Mouse (Mus musculus): ENCODE results near the gene Fam207a.
A peak's percentile ranks its signal among the peaks of the same experiment; 100 is the strongest.

Gene Fam207a

DNA sequence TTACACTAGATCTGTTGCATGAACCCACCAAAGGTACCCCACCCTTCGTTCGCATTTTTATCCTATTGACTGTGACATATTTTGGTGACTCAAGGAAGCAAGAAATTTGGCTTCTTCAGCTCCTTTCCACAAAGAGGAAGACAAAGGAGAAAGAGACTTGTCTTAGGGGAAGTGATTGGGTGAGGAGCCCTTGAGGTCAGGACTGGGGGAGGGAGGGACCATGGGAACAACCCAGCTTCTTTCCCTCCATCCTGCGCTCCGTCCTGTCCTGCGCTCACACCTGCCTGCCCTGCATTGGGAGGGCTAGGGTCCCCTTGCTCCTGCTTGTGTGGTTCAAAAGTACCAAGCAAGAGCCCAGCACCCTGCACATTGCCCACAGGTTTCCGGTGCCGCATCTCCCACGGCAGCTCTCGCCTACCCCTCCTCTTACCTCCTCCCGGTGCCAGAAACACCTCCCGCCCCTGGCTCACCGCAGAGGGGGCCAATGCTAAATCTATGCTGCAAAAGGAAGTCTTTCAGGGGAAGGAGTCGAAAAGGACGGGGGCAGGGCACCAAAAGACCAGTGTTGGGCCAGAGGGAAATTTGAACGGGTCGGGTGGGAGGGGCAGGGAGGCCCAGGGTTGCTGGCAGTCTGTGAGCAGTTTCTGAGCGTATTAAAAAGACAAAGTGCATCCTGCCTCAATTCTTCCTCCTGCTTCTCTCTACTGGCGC lies 6.6 kb upstream of the Fam207a start:
- no peaks in the 10 kb centered on the region for H3K27me3 ChIP-seq (ENCODE audit: control insufficient read depth, insufficient read depth, low read length, poor library complexity, severe bottlenecking)
- H3K36me3 ChIP-seq (ENCODE audit: control insufficient read depth, insufficient read depth, low read length, poor library complexity, severe bottlenecking) = no peaks in the 10 kb centered on the region
- DNase-seq (ENCODE audit: low read depth, low spot score) = peak; percentile 29

DNA sequence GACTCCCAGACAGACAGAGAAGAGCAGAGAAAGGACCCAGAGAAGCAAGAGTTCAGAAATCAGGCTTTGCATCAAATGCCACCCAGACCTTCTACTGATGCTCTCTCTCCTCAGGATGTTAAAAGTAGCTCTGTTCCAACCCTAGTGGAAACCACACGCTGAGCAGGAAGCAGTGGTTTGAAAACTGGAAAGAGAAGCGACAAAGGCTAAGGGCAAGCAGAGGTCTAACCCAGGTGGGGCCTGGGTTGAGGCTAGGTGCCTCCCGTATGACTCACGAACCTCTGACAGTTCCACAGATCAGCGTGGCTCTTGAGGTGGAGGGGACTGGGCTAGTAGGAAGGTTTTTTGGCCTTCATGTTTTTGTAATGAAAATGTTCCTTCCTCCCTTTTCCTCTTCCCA lies 4.9 kb upstream of the Fam207a start:
- H3K27me3 ChIP-seq (ENCODE audit: control insufficient read depth, insufficient read depth, low read length, poor library complexity, severe bottlenecking) = no peaks in the 10 kb centered on the region
- H3K36me3 ChIP-seq (ENCODE audit: control insufficient read depth, insufficient read depth, low read length, poor library complexity, severe bottlenecking) = no peaks in the 10 kb centered on the region
- no peak for DNase-seq (ENCODE audit: low read depth, low spot score)

DNA sequence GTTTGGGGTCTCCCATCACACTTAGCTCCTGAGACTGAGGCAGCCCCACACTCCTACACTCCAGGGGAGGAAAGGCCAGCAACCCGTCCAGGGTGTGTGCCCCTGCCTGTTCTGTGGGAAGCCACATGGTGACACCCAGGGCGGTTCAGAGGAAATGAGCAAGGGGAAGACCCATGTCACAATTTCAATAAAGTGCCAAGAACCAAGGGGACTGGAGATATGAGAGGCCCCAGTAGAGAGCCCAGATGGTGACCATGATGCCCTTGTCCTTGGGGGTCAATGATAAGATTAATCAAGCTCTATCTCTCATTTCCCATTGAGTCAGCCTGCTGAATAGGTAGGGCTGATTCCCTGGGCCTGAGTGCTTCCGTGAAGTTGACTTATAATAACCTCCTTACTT lies 3.6 kb upstream of the Fam207a start:
- DNase-seq (ENCODE audit: low read depth, low spot score) = no peak

DNA sequence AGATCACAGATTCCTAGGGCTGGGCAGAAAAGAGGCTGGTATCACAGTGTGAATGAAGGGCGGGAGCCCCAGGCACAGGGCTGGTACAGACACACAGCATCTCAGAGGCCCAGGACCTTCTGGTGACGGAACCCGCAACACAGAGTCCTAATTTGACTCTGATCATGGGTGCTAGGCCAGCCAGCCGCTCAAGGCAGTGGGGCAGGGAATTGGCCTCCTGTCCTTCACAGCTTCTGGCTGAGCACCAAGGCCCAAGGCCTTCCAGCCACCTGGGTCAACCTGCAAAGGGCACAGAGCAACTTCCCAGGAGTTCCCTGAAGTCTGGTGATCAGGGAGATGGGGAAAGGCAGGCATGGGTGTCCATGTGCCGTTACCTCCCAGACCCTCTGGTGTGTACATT lies 2.2 kb upstream of the Fam207a start:
- H3K27me3 ChIP-seq (ENCODE audit: control insufficient read depth, insufficient read depth, low read length, poor library complexity, severe bottlenecking) = no peaks in the 10 kb centered on the region
- DNase-seq (ENCODE audit: low read depth, low spot score) = no peak

More for the DNA sequence above, 3.6 kb upstream of the Fam207a start:
- no peaks in the 10 kb centered on the region for H3K27me3 ChIP-seq (ENCODE audit: control insufficient read depth, insufficient read depth, low read length, poor library complexity, severe bottlenecking)
- H3K36me3 ChIP-seq (ENCODE audit: control insufficient read depth, insufficient read depth, low read length, poor library complexity, severe bottlenecking) = no peaks in the 10 kb centered on the region

DNA sequence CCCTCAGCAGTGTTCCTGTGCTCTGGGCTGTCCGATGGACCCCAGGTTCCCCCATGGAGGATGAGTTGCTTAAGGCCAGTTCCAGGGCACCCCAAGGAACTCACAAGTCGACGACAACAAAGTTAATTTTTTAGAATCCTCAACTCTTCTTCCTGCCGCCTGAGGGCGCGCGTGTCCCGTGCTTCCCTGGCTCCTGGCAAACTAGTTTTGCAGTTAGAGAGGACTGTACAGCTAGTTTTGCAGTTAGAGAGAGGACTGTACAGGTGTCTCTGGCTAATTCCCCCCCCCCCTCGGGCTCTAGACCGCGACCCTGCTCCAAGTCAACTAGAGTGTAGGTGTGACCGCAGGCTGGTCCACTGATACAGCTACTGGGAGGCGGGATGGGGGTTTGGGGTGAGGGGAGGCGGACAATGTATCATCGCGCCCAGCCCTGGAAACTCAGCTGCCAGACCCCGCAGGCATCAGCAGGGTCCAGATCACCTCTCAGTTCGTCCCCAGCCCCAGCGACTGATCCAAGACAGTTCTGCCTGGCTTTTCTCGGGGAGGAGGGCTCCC lies 1.6 kb upstream of the Fam207a start:
- no peaks in the 10 kb centered on the region for H3K36me3 ChIP-seq (ENCODE audit: control insufficient read depth, insufficient read depth, low read length, poor library complexity, severe bottlenecking)
- DNase-seq (ENCODE audit: low read depth, low spot score) = peak; percentile 88
- H3K27me3 ChIP-seq (ENCODE audit: control insufficient read depth, insufficient read depth, low read length, poor library complexity, severe bottlenecking) = no peaks in the 10 kb centered on the region

More for the DNA sequence above, 2.2 kb upstream of the Fam207a start:
- H3K36me3 ChIP-seq (ENCODE audit: control insufficient read depth, insufficient read depth, low read length, poor library complexity, severe bottlenecking) = no peaks in the 10 kb centered on the region

DNA sequence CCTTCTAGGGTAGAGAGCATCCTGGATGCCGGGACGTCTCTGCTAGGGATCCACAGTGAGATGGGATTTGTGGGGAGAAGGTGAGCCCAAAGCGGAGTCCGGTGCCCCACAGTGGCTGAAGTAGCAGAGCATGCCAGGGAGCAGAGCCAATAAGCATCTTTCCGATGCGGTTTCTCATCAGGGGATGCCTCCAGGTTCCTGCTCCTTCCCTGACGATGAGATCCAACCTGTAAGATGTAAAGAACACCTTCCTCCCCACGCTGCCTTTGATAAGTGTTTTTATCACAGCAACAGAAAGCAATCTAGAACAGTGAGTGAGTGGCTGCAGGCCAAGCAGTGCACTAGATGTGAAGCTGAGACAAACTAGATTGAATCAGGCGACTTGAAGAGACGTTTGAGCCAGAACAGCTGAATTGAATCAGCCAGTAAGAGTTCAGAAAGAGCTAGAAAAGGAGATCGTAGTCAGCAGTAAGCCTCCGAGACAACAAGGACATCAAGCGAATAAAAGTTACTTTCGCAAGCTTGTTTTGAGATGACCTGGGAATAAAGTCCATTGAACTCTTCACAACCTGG lies 880 bp upstream of the Fam207a start:
- H3K27me3 ChIP-seq (ENCODE audit: control insufficient read depth, insufficient read depth, low read length, poor library complexity, severe bottlenecking) = no peaks in the 10 kb centered on the region
- DNase-seq (ENCODE audit: low read depth, low spot score) = no peak
- peaks cover 3% of the 10 kb centered on the region; the same call in 1 of the 2 replicates for H3K36me3 ChIP-seq (ENCODE audit: control insufficient read depth, insufficient read depth, low read length, poor library complexity, severe bottlenecking)

DNA sequence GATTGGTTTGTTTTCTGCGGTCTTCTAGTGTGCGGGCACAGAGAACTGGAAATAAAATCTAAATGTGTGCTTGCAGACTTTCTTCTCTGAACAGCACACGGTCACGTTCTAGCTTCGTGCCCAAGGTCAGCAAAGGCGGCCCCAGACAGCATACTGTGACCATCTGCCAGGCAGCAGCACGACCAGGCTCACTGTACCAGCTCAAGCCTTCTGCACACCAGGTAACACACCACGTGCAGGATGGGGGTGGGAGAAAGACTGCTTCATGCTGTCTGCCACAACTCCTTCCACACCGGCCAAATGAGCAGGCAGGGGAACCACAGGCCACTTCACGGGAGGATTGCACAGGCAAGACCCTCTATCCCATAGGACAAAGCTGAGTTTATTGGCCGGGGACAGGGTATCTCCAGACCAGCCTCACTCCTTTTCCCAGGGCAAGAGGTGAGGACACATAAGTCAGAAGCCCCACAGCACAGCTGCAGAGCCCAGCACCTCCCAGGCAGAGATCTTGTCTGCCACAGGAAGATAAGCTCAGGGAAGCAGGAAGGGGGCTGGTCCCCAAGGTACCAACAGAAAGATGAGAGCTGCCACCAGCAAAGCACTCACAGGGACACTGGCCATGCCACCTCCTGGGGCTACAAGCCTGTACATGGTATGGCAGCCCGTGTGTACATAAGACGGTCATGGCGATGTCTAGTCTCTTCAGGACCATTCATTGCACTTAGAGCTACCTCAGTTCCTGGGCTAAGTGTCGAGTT lies 5.2 kb downstream of the Fam207a start:
- Histone ChIP-seq H3K36me3 (ENCODE audit: control insufficient read depth, insufficient read depth, low read length, poor library complexity, severe bottlenecking) (peaks cover 6% of the 10 kb centered on the region; the same call in 1 of the 2 replicates), H3K27me3 (ENCODE audit: control insufficient read depth, insufficient read depth, low read length, poor library complexity, severe bottlenecking) (no peaks in the 10 kb centered on the region)
- DNase-seq (ENCODE audit: low read depth, low spot score) = no peak

DNA sequence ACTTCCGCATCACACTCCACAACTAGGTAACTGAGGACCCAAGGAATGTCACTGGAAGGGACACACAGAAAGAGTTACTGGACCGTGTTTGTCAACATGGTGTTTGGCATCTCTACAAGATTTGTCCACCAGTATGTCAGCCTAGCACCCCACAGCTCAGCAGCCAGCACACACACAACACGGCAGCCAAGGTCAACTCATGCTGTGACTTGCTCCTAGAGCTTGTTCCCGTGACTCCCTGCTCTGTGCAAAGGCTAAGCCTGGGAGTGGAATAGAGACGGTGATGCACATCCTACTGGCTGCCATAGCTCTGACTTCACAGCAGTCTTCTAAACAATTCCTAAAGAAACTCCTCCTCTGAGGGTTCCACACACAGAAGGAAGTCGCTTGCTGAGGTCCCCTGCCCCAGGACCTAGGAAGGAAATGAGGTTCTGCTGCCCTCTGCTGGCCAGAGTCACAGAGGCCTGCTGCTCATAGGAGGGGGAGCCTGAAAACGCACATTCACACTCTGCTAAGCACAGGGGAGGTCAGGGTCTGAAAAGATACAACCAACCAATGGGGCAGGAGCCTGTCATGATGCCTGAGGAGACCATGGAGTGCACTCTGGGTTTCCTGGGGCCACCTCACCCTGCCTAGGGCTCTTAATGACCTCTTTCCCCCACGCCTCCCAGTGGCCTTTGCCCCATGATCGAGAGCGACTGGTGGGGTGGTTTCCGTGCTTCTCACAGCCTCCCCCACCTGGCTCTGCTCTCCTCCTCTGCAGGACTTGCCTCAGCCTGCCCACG lies 6.0 kb downstream of the Fam207a start:
- Histone ChIP-seq H3K36me3 (ENCODE audit: control insufficient read depth, insufficient read depth, low read length, poor library complexity, severe bottlenecking) (peaks cover 6% of the 10 kb centered on the region), H3K27me3 (ENCODE audit: control insufficient read depth, insufficient read depth, low read length, poor library complexity, severe bottlenecking) (no peaks in the 10 kb centered on the region)
- DNase-seq (ENCODE audit: low read depth, low spot score) = peak; percentile 86

DNA sequence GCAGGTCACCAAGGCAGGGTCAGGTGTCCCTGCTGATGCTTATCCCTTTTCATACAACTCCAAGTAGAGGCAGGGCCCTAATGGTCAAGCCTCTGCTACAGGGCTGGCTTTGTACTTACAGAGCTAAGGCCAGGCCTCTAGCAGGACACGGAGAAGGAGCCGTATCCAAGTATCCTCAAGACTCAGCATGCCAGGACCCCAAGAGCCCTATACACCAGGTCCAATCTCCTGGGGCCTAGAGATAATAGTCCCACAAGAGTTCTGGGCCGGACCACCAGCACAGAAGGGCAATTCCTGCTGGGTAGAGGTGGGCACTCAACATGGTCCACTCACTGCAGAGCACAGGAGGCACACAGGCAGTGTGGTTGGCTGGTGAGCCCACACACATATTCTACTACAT lies 6.8 kb downstream of the Fam207a start:
- H3K36me3 ChIP-seq (ENCODE audit: control insufficient read depth, insufficient read depth, low read length, poor library complexity, severe bottlenecking) = peaks cover 6% of the 10 kb centered on the region
- no peak for DNase-seq (ENCODE audit: low read depth, low spot score)
- H3K27me3 ChIP-seq (ENCODE audit: control insufficient read depth, insufficient read depth, low read length, poor library complexity, severe bottlenecking) = no peaks in the 10 kb centered on the region

DNA sequence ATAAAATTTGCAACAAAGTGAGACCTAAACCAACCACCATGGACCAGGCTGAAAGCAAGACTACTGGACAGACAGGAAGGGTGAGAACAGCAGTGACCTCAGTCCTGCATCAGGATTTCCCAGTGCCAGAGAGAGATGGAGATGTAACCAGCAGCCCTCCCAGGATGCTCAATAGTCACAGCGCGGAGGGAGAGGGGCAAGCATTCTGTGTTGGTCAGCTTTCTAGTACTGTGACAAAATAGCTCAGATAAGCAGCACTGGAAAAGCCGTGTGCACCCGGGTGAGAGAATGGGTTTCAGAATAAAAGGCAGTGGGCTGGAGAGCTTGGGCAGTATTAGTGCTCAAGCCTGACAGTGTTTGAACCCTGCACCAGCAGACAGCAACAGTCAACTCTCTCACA lies 7.8 kb downstream of the Fam207a start:
- H3K27me3 ChIP-seq (ENCODE audit: control insufficient read depth, insufficient read depth, low read length, poor library complexity, severe bottlenecking) = no peaks in the 10 kb centered on the region
- peaks cover 8% of the 10 kb centered on the region for H3K36me3 ChIP-seq (ENCODE audit: control insufficient read depth, insufficient read depth, low read length, poor library complexity, severe bottlenecking)
- DNase-seq (ENCODE audit: low read depth, low spot score) = no peak

DNA sequence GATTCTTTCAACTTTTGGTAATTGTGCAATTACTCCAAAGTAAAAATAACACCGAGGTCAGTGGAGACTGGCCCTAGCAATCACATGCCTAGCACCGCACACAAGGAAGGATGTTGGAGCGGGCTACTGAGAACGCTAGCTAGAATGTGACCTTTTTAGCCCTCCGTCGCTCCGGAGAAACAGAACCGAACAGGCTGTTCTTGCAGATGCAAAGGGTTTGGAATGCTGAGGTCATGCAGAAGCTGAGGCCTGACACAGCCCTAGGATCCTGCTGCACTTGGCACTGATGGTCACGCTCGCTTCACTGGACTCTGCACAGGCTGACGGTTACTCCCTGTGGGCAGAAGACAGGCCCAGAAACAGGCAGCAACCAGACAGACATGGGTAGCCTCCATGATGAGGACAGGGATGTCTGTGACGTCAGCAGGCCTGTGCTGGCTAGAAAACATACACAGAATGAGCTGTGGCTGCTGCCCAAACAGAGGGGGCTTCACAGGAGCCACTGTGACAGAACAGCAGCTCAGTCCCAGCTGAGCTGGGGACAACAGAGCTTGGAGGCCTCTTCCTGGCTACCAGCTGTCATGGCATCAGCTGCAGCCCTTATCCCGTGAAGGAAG lies 8.5 kb downstream of the Fam207a start:
- DNase-seq (ENCODE audit: low read depth, low spot score) = no peak
- no peaks in the 10 kb centered on the region for H3K27me3 ChIP-seq (ENCODE audit: control insufficient read depth, insufficient read depth, low read length, poor library complexity, severe bottlenecking)
- H3K36me3 ChIP-seq (ENCODE audit: control insufficient read depth, insufficient read depth, low read length, poor library complexity, severe bottlenecking) = peaks cover 9% of the 10 kb centered on the region

DNA sequence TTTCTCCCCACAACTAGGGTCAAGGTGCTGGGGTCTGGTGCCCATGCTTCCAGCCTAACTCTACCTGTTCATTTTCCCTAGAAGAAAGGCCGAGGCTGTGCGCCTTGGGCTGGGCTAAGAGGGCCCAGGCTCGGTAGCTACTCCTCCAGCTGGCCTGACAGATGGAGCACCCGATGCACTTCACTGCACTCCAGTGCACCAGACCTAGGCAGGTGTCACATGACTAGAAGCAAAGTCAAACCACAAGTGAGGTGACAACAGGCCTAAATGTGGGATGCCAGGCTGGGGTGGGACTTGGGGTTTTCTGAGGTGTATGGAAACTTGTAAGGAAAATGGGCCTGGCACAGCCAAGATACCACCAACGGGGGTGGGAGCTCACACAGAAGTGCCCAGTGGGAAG lies 9.1 kb downstream of the Fam207a start:
- peaks cover 7% of the 10 kb centered on the region for H3K36me3 ChIP-seq (ENCODE audit: control insufficient read depth, insufficient read depth, low read length, poor library complexity, severe bottlenecking)
- peak; percentile 48 for DNase-seq (ENCODE audit: low read depth, low spot score)
- H3K27me3 ChIP-seq (ENCODE audit: control insufficient read depth, insufficient read depth, low read length, poor library complexity, severe bottlenecking) = no peaks in the 10 kb centered on the region

DNA sequence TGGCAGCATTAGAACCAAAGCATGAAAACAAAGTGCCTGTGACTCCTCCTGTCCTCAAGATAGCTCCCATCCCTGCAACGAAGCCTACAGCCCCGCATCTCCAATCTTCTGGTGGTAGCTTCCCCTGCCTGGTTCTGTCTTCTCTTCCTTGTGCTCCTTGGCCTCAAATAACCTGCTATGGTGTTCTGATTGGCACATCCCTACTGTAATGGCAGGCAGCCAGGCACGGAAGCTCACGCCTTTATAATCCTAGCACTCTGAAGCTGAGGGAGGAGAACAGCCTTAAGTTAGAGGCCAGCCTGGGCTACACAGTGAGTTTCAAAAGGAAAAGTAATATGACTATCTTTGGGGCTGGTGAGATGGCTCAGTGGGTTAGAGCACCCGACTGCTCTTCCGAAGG lies 11.4 kb downstream of the Fam207a start:
- Histone ChIP-seq H3K27me3 (ENCODE audit: control insufficient read depth, insufficient read depth, low read length, poor library complexity, severe bottlenecking) (no peaks in the 10 kb centered on the region), H3K36me3 (ENCODE audit: control insufficient read depth, insufficient read depth, low read length, poor library complexity, severe bottlenecking) (peaks cover 5% of the 10 kb centered on the region)
- no peak for DNase-seq (ENCODE audit: low read depth, low spot score)
